Mouse (Mus musculus): ENCODE measurements at regions not wholly inside any gene's neighbourhood (a gene's known extent, or its start where the extent isn't known, plus 50 kb on each side); places are given as distances from the start of the nearest gene placed in this dataset.

DNA sequence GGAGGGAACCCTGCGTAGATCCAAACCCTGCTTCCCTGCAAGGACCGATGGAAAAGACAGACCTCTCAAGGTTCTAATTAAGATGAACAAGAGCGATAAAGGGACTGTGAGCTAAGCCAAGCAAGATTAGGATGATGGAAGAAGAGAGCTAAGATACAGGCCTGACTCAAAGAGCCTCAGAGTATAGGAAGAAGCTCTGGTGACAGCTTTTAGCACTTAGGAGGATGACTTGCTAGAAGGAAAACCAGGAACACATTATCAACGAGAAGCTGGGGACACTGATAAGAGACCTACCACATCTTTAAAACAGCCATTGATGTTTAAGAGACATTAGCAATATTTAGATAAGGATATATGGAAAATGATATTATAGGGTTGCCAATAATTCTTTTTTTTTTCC is 59.7 kb upstream of the Trh start:
- TF ChIP-seq CTCF (IDR thresholded peaks at IDR 0.05; ENCODE audit: low read depth) (no peak), EP300 (IDR thresholded peaks at IDR 0.05; ENCODE audit: low read depth) (no peak)
